Mouse (Mus musculus): ENCODE data around the gene AF366264. TPM values are rescaled to one million over a fixed set of nuclear protein-coding genes. Genes with fewer than 3 reads are reported as not detected.

The AF366264 gene
- polyA plus RNA-seq, 1 experiment from 2014 or later = not detected

DNA sequence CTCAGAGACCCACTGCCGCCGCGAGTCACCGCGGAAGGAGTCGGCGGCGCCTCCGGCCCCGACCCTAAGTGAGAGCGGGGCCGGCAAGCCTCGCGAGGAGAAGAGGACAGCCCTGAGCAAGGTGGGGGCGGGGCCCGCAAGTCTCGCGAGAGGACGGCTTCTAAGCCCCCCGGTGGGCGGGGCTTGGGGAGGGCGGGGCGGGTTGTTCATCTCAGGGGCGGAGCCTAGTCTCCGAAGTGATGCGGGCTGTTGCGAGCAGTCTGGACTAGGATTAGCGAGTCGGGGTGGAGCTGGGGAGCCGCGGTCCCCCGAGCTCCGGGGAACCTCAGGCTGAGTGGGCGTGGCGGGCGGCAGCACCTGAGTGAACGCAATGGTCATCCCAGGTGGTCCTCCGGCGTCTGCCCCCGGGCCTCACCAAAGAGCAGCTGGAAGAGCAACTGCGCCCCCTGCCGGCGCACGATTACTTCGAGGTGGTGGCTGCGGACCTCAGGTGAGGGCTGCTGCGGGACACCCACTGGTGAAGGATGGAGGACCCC, 52.4 kb downstream of the AF366264 start:
- DNase-seq (ENCODE audit: low spot score) = peak; percentile 96
- Histone ChIP-seq H3K27ac (ENCODE audit: low read depth, low read length) (peak overlapping the region; percentile 95), H3K9ac (ENCODE audit: low read depth, low read length) (peak overlapping the region; percentile 91), H3K27me3 (replicated peaks; ENCODE audit: control insufficient read depth, insufficient read depth, low read length) (no peaks in the 10 kb centered on the region), H3K4me2 (peak overlapping the region; percentile 86), H3K4me3 (ENCODE audit: low read depth, low read length) (peak overlapping the region; percentile 74), H3K36me3 (ENCODE audit: control insufficient read depth, insufficient read depth, low read length) (peaks cover 2% of the 10 kb centered on the region; the same call in 1 of the 2 replicates), H3K4me1 (replicated peaks; ENCODE audit: control insufficient read depth, insufficient read depth, low read length) (peaks cover 12% of the 10 kb centered on the region), H3K9me3 (ENCODE audit: control insufficient read depth, low read length) (no peaks in the 10 kb centered on the region)
- peak; percentile 91 for ATAC-seq (replicated peaks; ENCODE audit: low FRiP score)
- under 1% methylated on average over 39 of the region's 47 CpGs for WGBS

DNA sequence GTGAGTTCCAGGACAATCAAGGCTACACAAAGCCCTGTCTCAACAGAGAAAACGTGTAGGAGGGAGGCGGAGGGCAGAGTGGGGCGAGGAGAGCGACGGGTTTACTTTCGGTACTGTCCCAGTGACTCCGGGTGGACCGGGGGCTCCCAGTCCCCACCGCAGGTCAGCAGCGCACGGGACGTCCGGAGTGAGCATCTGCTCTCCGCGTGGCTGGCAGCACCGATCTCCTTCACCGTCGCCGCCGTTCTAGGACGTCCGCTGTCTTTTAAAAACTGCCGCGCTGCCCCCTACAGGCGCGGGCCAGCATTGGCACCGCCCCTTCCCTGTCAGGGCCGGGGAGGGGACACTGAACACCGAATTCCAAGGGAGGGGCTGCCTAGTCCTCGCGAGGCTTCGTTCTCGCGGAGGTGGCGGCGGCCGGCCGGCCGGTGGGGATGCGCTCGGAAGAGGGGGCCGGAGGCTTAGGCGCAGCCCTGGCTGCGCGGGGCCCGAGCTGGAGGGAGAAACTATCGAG, 52.9 kb downstream of the AF366264 start, which contains the start of gene Upf3a:
Gene Upf3a, plus strand, starts transcription at position 366 of the 514 bp plus-strand sequence.
- peak within 1 kb of the TSS; percentile 74 for H3K4me3 ChIP-seq (ENCODE audit: low read depth, low read length)
- peak within 1 kb of the TSS; percentile 86 for H3K4me2 ChIP-seq
- H3K27ac ChIP-seq (ENCODE audit: low read depth, low read length) = peak within 1 kb of the TSS; percentile 95
- peak within 1 kb of the TSS; percentile 91 for H3K9ac ChIP-seq (ENCODE audit: low read depth, low read length)
- peak; percentile 93 for ATAC-seq (replicated peaks; ENCODE audit: low FRiP score)
- WGBS = under 1% methylated on average over 47 of the region's 47 CpGs
- peak; percentile 95 for DNase-seq (ENCODE audit: low spot score)
- no peaks in the 10 kb centered on the region for H3K27me3 ChIP-seq (replicated peaks; ENCODE audit: control insufficient read depth, insufficient read depth, low read length)
- H3K36me3 ChIP-seq (ENCODE audit: control insufficient read depth, insufficient read depth, low read length) = peaks cover 5% of the 10 kb centered on the region
- H3K9me3 ChIP-seq (ENCODE audit: control insufficient read depth, low read length) = no peaks in the 10 kb centered on the region
- peaks cover 12% of the 10 kb centered on the region for H3K4me1 ChIP-seq (replicated peaks; ENCODE audit: control insufficient read depth, insufficient read depth, low read length)

Other genes with a start within 250 kb of the AF366264 start
- 37.2 and 38.2 TPM in 2 replicates for gene Rasa3, start 160.8 kb downstream of the AF366264 start, polyA plus RNA-seq (2014; fragmentation: Nextera tagmentation; extraction: Ambion mirVana)
- gene Cfap97d2, start 132.5 kb downstream of the AF366264 start, polyA plus RNA-seq (2014; fragmentation: Nextera tagmentation; extraction: Ambion mirVana) = 0.19 TPM in 1 of 2 replicates, not detected in the other
- 128 and 145 TPM in 2 replicates for gene Cdc16, start 80.7 kb downstream of the AF366264 start, polyA plus RNA-seq (2014; fragmentation: Nextera tagmentation; extraction: Ambion mirVana)
- 31.7 and 32.3 TPM in 2 replicates for gene Upf3a, start 52.8 kb downstream of the AF366264 start, polyA plus RNA-seq (2014; fragmentation: Nextera tagmentation; extraction: Ambion mirVana)
- 39.4 and 46.0 TPM in 2 replicates for gene Champ1, start 31.3 kb upstream of the AF366264 start, polyA plus RNA-seq (2014; fragmentation: Nextera tagmentation; extraction: Ambion mirVana)
- gene Coprs, start 51.9 kb upstream of the AF366264 start, polyA plus RNA-seq (2014; fragmentation: Nextera tagmentation; extraction: Ambion mirVana) = 25.1 and 27.9 TPM in 2 replicates